Mouse (Mus musculus): ENCODE results near the gene Cbx3. TPM values are rescaled to one million over a fixed set of nuclear protein-coding genes. Genes with fewer than 3 reads are reported as not detected.

The Cbx3 gene
- total and polyA plus RNA-seq, 3 experiments: 145 to 300 (median 258) TPM

DNA sequence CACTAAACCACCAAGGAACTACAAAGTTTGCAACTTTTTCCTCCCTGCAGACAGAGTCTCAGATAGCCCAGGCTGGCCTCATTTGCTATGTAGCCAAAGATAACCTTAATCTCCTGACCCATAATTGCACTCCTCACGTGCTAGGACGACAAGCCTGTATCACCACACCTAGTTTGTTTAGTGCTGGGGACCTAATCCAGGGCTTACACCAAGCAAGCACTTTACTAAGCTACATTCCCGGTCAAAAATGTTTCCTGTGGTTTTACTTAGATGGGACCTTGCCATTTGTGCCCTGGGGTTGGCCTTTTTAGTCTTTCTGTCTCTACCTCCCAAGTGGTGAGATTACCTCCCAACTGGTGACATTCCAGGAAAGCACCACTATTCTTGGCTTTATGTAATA, 15.2 kb upstream of the Cbx3 start:
- dilution Hi-C loops (cut with MboI; ENCODE audit: extremely low pct_ligation_motif_present, extremely low pct_unique_long_range_greater_than_20kb, low sequenced_read_pairs): no loop called here
- H3K9me3 ChIP-seq (replicated peaks; ENCODE audit: low read length): no peaks in the 10 kb centered on the region
- H3K9ac ChIP-seq (ENCODE audit: insufficient read depth, low read depth): no peak overlapping the region
- H3K4me3 ChIP-seq (replicated peaks in 1 of 3; ENCODE audit: low read depth in 2 of 3, low read length in 2 of 3, poor library complexity in 1 of 3): no peak overlapping the region
- H3K79me2 ChIP-seq (replicated peaks; ENCODE audit: control insufficient read depth, extremely low read depth, insufficient read depth, poor library complexity, severe bottlenecking): no peaks in the 10 kb centered on the region
- no peak for TF ChIP-seq MXI1 (IDR thresholded peaks at IDR 0.05; ENCODE audit: low read depth, low read length)
- TF ChIP-seq NRF1 (IDR thresholded peaks at IDR 0.05; ENCODE audit: low read depth, low read length): no peak
- TF ChIP-seq PAX5 (IDR thresholded peaks at IDR 0.05; ENCODE audit: low read length): no peak
- no peak for TF ChIP-seq MAX (IDR thresholded peaks at IDR 0.05; ENCODE audit: low read length)
- no peak for TF ChIP-seq BHLHE40 (IDR thresholded peaks at IDR 0.05; ENCODE audit: low read depth, low read length)
- no peak for TF ChIP-seq JUN (IDR thresholded peaks at IDR 0.05; ENCODE audit: insufficient read depth, low read depth, low read length)
- no peak for TF ChIP-seq RAD21 (IDR thresholded peaks at IDR 0.05; ENCODE audit: low read depth, low read length)
- no peak for TF ChIP-seq MAFK (IDR thresholded peaks at IDR 0.05; ENCODE audit: insufficient replicate concordance, low read length)
- no peak for TF ChIP-seq NELFE (IDR thresholded peaks at IDR 0.05; ENCODE audit: low read depth, low read length)
- no peak for TF ChIP-seq IRF4 (IDR thresholded peaks at IDR 0.05; ENCODE audit: low read depth, low read length)
- TF ChIP-seq POLR2AphosphoS2 (IDR thresholded peaks at IDR 0.05; ENCODE audit: low read depth, low read length): no peak
- no peak for TF ChIP-seq ETS1 (conservative IDR thresholded peaks at IDR 0.05; ENCODE audit: low read depth, low read length)
- TF ChIP-seq MAZ (IDR thresholded peaks at IDR 0.05; ENCODE audit: low read depth, low read length): no peak
- no peak for TF ChIP-seq HCFC1 (IDR thresholded peaks at IDR 0.05; ENCODE audit: low read depth, low read length)
- TF ChIP-seq E2F4 (IDR thresholded peaks at IDR 0.05; ENCODE audit: insufficient replicate concordance, low read depth, low read length): no peak
- H3K27me3 ChIP-seq (replicated peaks): no peaks in the 10 kb centered on the region
- in situ Hi-C loops (cut with MboI; ENCODE audit: low pct_ligation_motif_present, low pct_unique_long_range_greater_than_20kb, low sequenced_read_pairs): no loop called here
- peaks cover 16 to 24% of the 10 kb centered on the region in 2 experiments for H3K36me3 ChIP-seq (replicated peaks in 1 of 2; ENCODE audit: control insufficient read depth in 1 of 2, insufficient read depth in 1 of 2, low read length in 1 of 2)
- DNase-seq (ENCODE audit: extremely low read depth): no peak
- no peaks in the 10 kb centered on the region for H3K4me1 ChIP-seq (ENCODE audit: control insufficient read depth in 1 of 2, insufficient read depth in 2 of 2)
- no peak overlapping the region for H3K4me2 ChIP-seq (ENCODE audit: insufficient read depth, low read depth, poor library complexity, severe bottlenecking)
- H3K27ac ChIP-seq (ENCODE audit: insufficient read depth, low read depth): no peak overlapping the region

DNA sequence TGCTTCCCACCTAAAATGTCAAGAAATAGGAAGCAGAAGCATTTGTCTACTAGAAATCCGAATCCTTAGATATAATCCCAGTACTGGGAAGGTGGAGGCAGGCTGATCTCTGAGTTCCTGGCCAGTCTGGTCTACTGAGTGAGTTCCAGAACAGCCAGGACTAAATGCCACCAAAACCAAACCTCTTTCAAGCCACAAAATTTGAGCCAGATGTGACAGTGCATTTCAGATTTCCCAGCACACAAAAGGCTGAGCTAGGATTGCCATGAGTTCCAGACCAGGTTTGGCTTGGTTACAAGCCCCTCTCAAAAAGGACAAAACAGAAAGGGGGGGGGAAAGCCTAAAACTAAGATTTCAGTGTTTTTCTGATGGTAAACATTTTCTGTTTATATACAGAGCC, 14.0 kb upstream of the Cbx3 start:
- 0 out of 2 replicates have a peak, but pooled peaks have one; percentile 10 for TF ChIP-seq POLR2A (IDR thresholded peaks at IDR 0.05; ENCODE audit: low read depth, low read length)
- no peak for TF ChIP-seq MXI1 (IDR thresholded peaks at IDR 0.05; ENCODE audit: low read depth, low read length)
- H3K79me2 ChIP-seq (replicated peaks; ENCODE audit: control insufficient read depth, extremely low read depth, insufficient read depth, poor library complexity, severe bottlenecking): no peaks in the 10 kb centered on the region
- dilution Hi-C loops (cut with MboI; ENCODE audit: extremely low pct_ligation_motif_present, extremely low pct_unique_long_range_greater_than_20kb, low sequenced_read_pairs) (no loop called here), in situ Hi-C loops (cut with MboI; ENCODE audit: low pct_ligation_motif_present, low pct_unique_long_range_greater_than_20kb, low sequenced_read_pairs) (no loop called here)
- H3K27me3 ChIP-seq (replicated peaks): no peaks in the 10 kb centered on the region
- H3K9ac ChIP-seq (ENCODE audit: insufficient read depth, low read depth): no peak overlapping the region
- H3K4me3 ChIP-seq (replicated peaks in 1 of 3; ENCODE audit: low read depth in 2 of 3, low read length in 2 of 3, poor library complexity in 1 of 3): no peak overlapping the region
- peaks cover 24 to 32% of the 10 kb centered on the region in 2 experiments for H3K36me3 ChIP-seq (replicated peaks in 1 of 2; ENCODE audit: control insufficient read depth in 1 of 2, insufficient read depth in 1 of 2, low read length in 1 of 2)
- H3K27ac ChIP-seq (ENCODE audit: insufficient read depth, low read depth): no peak overlapping the region
- DNase-seq (ENCODE audit: extremely low read depth): no peak
- no peaks in the 10 kb centered on the region for H3K9me3 ChIP-seq (replicated peaks; ENCODE audit: low read length)
- no peaks in the 10 kb centered on the region for H3K4me1 ChIP-seq (ENCODE audit: control insufficient read depth in 1 of 2, insufficient read depth in 2 of 2)
- H3K4me2 ChIP-seq (ENCODE audit: insufficient read depth, low read depth, poor library complexity, severe bottlenecking): no peak overlapping the region

All from CH12.LX (cell line).